Mouse (Mus musculus) ES-Bruce4 (cell line): Measurements from ENCODE around the gene Pnliprp1.

Experiments used
- CTCF ChIP-seq: IDR thresholded peaks from one replicate; pipeline ENCODE4 v1.8.1; 2011; ENCODE audit warnings: low read depth, low read length
- EP300 ChIP-seq: IDR thresholded peaks from 2 replicates; pipeline ENCODE4 v1.6.1; 2011; ENCODE audit warnings: low read depth, low read length; ENCODE audit not compliant: insufficient read depth
- POLR2A ChIP-seq: IDR thresholded peaks from one replicate; pipeline ENCODE4 v1.8.1; 2011; ENCODE audit warnings: low read length; ENCODE audit not compliant: insufficient read depth

GRCm38 (mm10) chr19:58741036-58741435 lies 12.3 kb downstream of the Pnliprp1 start:
- TF ChIP-seq CTCF (no peak), POLR2A (no peak), EP300 (no peak)
